Mouse (Mus musculus) spleen, postnatal 4 days (tissue): Measurements from ENCODE around the gene Pam.
"Not testable (repeated sequence)": the region's sequence is repeated elsewhere in the genome, so short reads cannot be mapped to it uniquely, and the experiment has no call there.

Experiments used
- DNase-seq, 2 experiments: peaks; one replicate each; pipeline ENCODE4 v3.0.0; 2022; ENCODE audit warnings: low spot score in 2 of 2

Gene Pam

GRCm38 (mm10) chr1:97768089-97768488, 327.4 kb downstream of the Pam start:
- DNase-seq = no peak

- not testable (repeated sequence) for DNase-seq
Measured at GRCm38 (mm10) chr1:97765712-97766111, 329.7 kb downstream of the Pam start.

GRCm38 (mm10) chr1:97761477-97761876, 334.0 kb downstream of the Pam start:
- DNase-seq = no peak

- no peak for DNase-seq
Measured at GRCm38 (mm10) chr1:97760598-97760997, 334.8 kb downstream of the Pam start.

- no peak for DNase-seq
Measured at GRCm38 (mm10) chr1:97759841-97760240, 335.6 kb downstream of the Pam start.

GRCm38 (mm10) chr1:97754392-97754791, 341.1 kb downstream of the Pam start:
- no peak for DNase-seq

GRCm38 (mm10) chr1:97753216-97753615, 342.2 kb downstream of the Pam start:
- no peak for DNase-seq

- no peak for DNase-seq
Measured at GRCm38 (mm10) chr1:97748163-97748562, 347.3 kb downstream of the Pam start.

GRCm38 (mm10) chr1:97746261-97746660, 349.2 kb downstream of the Pam start:
- no peak for DNase-seq

- no peak for DNase-seq
Measured at GRCm38 (mm10) chr1:97745712-97746111, 349.7 kb downstream of the Pam start.
